Mouse (Mus musculus) olfactory bulb, adult 2 months (tissue): Measurements from ENCODE around the gene Upk3a. TPM values are rescaled to one million over a fixed set of nuclear protein-coding genes. Genes with fewer than 3 reads are reported as not detected.

ENCODE experiments used
- H3K27ac ChIP-seq: fragments of 200-500 bp; 2 replicates; pipeline ENCODE4 v1.5.1; 2012; ENCODE audit warnings: low read depth, low read length; ENCODE audit not compliant: insufficient read depth
- H3K4me1 ChIP-seq: fragments of 200-500 bp; 2 replicates; pipeline ENCODE4 v1.6.1; 2012; ENCODE audit warnings: low read length; ENCODE audit not compliant: control insufficient read depth, insufficient read depth
- H3K4me3 ChIP-seq: fragments of 200-500 bp; 2 replicates; pipeline ENCODE4 v1.5.1; 2012; ENCODE audit warnings: mild to moderate bottlenecking, low read depth, low read length, moderate library complexity; ENCODE audit not compliant: insufficient read depth
- CTCF ChIP-seq: fragments of 200-500 bp; IDR thresholded peaks from 2 replicates; pipeline ENCODE4 v1.5.1; 2012; ENCODE audit warnings: low read depth, mild to moderate bottlenecking, low read length, moderate library complexity; ENCODE audit not compliant: insufficient read depth
- POLR2A ChIP-seq: fragments of 200-500 bp; IDR thresholded peaks from 2 replicates; pipeline ENCODE4 v1.6.1; 2012; ENCODE audit warnings: mild to moderate bottlenecking, low read depth, low read length, moderate library complexity; ENCODE audit not compliant: insufficient read depth
- WGBS: fragments of 180-500 bp; shearing (Covaris S2); methylation state at CpG from one replicate; pipeline ENCODE4 v1.1.7; 2018; 5-methylcytosine and 5-hydroxymethylcytosine counted together
- polyA plus RNA-seq: library from polyadenylated mRNA; stranded (reverse); fragments of >200 nt; gene quantifications from 2 replicates; pipeline ENCODE4 v1.2.4, GENCODE M21; 2012; ENCODE audit warnings: low replicate concordance; ENCODE audit not compliant: missing spikeins, insufficient read depth, insufficient read length

Gene Upk3a
- polyA plus RNA-seq, 1 experiment = not detected

GRCm38 (mm10) chr15:84997768-84998454 lies 19.0 kb upstream of the Upk3a start:
- peaks cover 22% of the 10 kb centered on the region for H3K4me1 ChIP-seq
- TF ChIP-seq CTCF (no peak), POLR2A (no peak)
- WGBS = 58% methylated on average over 14 of the region's 14 CpGs
- H3K27ac ChIP-seq = no peak overlapping the region
- H3K4me3 ChIP-seq = no peak overlapping the region

GRCm38 (mm10) chr15:84999911-85000310 lies 17.0 kb upstream of the Upk3a start:
- 69% methylated on average over 7 of the region's 7 CpGs for WGBS
- TF ChIP-seq CTCF (no peak), POLR2A (no peak)
- Histone ChIP-seq H3K4me1 (peaks cover 14% of the 10 kb centered on the region), H3K4me3 (no peak overlapping the region), H3K27ac (no peak overlapping the region)

- H3K4me1 ChIP-seq = peaks cover 13% of the 10 kb centered on the region
- TF ChIP-seq CTCF = peak; percentile 93
- TF ChIP-seq POLR2A = no peak
- no peak overlapping the region for H3K27ac ChIP-seq
- WGBS = 16% methylated on average over 29 of the region's 29 CpGs
- H3K4me3 ChIP-seq = no peak overlapping the region
These were observed 15.7 kb upstream of the Upk3a start for GRCm38 (mm10) chr15:85000984-85001982.

- Histone ChIP-seq H3K4me1 (peaks cover 3% of the 10 kb centered on the region; the same call in 1 of the 2 replicates), H3K27ac (no peak overlapping the region), H3K4me3 (no peak overlapping the region)
- TF ChIP-seq CTCF (no peak), POLR2A (0 out of 2 replicates have a peak, but pooled peaks have one; percentile 25)
- WGBS = 91% methylated on average over 8 of the region's 8 CpGs
These were observed 7.3 kb upstream of the Upk3a start for GRCm38 (mm10) chr15:85009666-85010065.

- Histone ChIP-seq H3K4me1 (peaks cover 6% of the 10 kb centered on the region; the same call in 1 of the 2 replicates), H3K4me3 (no peak overlapping the region), H3K27ac (no peak overlapping the region)
- WGBS = 58% methylated on average over 19 of the region's 19 CpGs
- no peak for TF ChIP-seq CTCF
These were observed 4.9 kb upstream of the Upk3a start for GRCm38 (mm10) chr15:85011895-85012661.

- Histone ChIP-seq H3K27ac (no peak overlapping the region), H3K4me3 (no peak overlapping the region), H3K4me1 (peaks cover 9% of the 10 kb centered on the region)
- no peak for TF ChIP-seq CTCF
- TF ChIP-seq POLR2A = no peak
- WGBS = 49% methylated on average over 2 of the region's 2 CpGs
These were observed 4.3 kb upstream of the Upk3a start for GRCm38 (mm10) chr15:85012662-85013054.

GRCm38 (mm10) chr15:85015771-85016170 lies 1.2 kb upstream of the Upk3a start:
- 31% methylated on average over 11 of the region's 11 CpGs for WGBS
- H3K4me1 ChIP-seq = peaks cover 9% of the 10 kb centered on the region
- H3K27ac ChIP-seq = no peak overlapping the region

GRCm38 (mm10) chr15:85022211-85022610 lies 5.3 kb downstream of the Upk3a start:
- H3K27ac ChIP-seq = no peak overlapping the region
- H3K4me3 ChIP-seq = no peak overlapping the region
- TF ChIP-seq POLR2A (no peak), CTCF (no peak)
- WGBS = 76% methylated on average over 4 of the region's 4 CpGs
- H3K4me1 ChIP-seq = peaks cover 2% of the 10 kb centered on the region; the same call in 1 of the 2 replicates

More at GRCm38 (mm10) chr15:85015771-85016170, 1.2 kb upstream of the Upk3a start:
- TF ChIP-seq POLR2A (no peak), CTCF (no peak)
- no peak overlapping the region for H3K4me3 ChIP-seq
